Mouse (Mus musculus): ENCODE measurements around the gene Selplg.
"Not testable (repeated sequence)": the region's sequence is repeated elsewhere in the genome, so short reads cannot be mapped to it uniquely, and the experiment has no call there.

Selplg gene

DNA sequence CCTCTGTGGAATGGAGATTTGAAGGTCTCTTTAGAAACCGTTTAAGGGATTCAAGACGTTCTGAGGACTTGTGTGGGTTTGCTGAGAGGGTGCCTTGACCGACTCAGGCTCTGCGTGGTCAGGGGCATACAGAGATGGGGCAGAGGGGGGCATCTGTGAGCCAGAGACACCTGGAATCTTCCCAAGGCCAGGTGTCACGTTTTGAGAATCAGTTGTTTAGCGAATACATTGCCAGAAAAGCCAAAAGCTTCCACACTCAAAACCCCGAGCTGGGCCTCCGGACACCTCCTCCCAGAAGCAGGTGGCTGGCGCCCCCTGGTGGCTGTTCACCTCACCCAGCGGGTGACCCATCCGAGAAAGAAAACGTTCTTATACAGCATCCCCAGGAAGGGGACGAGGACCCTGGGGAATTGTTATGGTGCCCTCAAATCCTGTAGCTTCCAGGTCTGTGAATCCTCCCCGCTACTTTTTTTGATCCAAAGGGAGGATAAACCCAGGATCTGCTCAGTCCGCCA lies 16.7 kb downstream of the Selplg start:
- DNase-seq: peak; percentile 26

DNA sequence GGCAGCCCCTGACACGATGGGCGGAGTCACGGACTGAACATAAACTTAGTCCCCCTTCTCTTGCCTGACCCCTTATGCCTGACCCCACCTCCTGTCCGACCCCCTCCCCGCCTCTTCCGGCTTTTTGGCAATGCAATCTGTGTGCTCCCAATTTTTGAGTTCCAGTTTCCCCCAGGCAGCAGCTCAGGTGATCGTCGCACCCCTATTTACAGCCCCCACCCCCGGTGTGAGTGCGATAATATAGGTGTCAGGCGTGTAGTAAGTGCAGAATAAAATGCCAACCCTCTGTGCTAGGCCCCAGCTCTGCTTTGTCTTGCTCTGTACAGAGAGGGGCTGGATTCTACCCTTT lies 17.4 kb downstream of the Selplg start:
- DNase-seq: no peak

DNA sequence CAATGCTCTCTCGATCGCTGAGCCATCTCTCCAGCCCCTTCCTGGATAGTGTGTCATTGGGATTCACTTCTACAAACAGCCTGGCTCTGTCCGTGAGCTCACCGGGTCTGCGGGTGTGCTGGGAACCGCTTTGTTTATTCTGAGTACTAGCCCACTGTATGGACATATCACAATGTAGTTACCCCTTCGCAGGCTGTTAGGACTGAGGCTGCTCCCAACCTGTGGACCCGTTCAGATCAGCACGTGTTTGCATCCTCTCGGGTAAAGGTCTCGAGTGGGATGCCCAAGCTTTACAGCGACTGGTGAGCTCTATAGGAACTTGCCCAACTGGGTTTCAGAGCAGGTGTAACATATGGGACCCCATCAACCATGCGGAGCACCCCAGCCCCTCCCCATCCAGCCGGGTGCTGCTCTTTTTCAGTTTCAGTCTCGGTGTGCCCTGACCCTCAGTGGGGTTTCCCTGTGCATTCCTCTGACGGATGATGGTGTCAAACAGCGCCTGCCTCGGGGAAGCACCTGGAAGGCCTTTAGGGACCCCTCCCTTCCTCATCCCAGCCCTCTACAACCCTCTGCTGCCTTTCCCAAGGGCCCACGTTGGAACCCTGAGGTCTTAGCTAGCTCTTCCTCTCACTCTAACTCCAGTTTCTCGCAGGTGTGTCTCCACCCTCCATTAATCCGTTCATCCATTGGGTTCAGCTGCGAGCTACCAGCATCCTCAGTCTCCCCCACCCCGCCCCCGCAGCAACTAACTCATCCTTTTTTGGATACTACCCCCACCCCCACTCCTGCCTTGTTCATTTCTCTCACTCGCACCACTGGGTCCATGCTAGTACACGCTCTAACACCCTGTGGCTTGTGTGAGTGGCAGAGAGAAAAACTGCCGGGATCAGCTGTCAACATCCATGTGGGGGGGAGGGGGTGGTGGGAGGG lies 18.1 kb downstream of the Selplg start:
- no peak for DNase-seq

DNA sequence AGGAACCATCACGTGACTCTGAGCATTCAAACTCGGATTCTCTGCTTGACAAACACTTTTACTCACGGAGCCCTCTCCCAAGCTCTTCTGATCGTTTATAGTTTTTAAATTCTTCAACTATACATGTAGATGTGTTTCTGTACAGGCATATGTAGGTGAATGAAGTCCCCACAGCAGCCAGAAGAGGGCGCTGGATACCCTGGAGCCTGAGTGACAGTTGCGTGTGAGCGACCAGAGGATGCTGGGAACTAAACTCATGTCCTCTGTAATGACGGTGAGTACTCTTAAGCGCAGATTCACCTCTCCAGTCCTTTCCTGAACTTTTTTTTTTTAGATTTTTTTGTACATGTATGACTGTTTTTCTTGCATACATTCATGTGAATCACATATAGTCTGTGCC lies 18.8 kb downstream of the Selplg start:
- DNase-seq: no peak

DNA sequence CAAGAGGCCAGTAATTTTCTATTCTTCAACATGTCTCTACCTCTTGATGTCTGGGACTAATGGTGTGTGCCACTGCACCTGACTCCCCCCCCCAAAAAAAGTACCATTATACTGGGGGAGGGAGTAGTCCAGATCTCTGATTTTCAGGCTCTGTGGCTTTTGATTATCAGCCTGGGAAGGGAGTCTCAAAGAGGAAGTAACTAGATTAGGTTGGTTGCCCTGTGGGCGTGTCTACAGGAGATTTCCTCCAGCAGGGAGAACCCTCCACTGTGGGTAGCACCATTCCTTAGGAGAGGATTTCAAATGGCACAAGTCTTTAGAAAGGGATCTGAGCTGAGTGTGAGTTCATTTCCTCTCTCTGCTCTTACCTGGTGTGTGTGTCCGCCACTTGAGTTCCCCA lies 19.8 kb downstream of the Selplg start:
- DNase-seq: no peak

DNA sequence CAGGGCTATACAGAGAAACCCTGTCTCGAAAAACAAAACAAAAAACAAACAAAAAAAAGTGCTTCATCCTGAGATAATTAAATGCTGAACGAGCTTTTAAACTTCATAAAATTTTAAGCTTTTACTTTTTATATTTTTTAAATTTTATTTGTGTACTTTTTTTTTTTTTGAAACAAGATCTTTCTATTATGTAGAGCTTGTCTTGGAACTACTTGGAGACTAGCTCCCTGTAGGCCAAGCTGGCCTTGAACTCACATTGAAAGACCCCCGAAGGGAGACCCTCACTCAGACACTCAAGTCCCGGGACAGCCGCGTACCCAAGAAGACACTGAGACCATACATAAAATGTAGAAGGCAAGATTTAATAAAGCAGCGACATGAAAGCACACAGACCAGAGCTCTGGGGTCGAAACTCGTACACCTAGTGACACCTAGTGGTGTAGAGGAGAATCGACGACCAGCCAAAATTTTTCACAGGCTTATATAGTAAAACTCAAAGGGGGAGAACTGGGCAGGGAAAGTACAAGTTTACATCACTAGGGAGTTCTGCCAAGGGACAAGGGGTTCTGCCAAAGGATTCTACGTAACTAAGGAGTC lies 20.5 kb downstream of the Selplg start:
- DNase-seq: not testable (repeated sequence)

DNA sequence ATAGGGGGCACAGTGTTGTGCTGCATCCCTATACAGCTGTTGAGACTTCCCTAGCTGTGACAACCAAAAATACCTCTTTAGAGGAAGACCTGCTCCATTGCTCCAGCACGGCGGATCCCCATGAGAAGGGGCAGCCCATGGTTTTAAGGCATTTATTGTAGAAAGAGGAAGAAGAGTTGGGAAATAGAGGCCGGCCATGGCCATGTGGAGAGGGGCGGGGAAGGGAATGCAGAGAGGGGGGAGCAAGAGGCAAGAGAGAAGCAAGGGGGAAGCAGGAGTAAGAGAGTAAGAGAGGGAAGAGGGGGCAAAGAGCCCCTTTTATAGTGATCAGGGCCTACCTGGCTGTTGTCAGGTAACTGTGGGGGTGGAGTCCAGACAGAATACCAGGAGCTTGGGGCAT lies 22.3 kb downstream of the Selplg start:
- no peak for DNase-seq

DNA sequence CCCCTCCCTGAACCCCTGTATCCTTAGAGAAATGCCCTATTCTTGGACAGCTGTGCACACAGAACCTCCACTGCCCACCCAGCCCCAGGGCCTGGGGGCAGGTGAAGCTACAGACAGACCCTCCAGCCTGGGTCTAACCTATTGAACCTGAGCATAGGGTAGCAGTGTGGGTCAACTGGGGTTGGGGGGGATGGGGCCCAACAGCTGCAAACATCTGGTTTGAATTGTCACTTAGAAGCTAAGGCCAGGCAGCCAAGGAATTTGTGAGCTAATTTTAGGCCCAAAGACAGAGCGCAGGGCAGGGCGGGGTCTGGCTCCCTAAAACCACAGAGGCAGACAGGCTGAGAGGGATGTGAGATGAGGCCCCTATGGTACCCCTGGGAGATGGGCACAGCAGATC lies 24.3 kb downstream of the Selplg start:
- DNase-seq: no peak

DNA sequence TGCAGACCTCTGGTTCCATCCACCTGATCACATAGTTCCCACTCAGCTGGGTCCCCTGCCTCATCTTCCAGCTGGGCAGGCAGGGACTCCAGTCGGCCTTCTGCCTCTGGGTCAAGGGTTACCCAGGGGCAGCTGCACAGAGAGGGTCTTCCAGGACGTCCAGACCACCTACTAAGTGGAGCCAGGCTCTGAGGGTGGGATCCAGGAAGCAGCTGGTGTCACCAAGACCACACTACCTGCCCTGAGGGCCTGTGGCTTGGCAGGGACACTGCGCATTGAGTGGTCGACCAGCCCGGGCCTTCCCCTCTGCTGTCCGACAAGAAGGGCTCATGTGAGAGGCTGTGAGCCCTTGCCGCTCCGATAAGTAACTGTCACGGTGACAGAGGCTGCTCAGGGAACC lies 24.7 kb downstream of the Selplg start:
- DNase-seq: no peak

DNA sequence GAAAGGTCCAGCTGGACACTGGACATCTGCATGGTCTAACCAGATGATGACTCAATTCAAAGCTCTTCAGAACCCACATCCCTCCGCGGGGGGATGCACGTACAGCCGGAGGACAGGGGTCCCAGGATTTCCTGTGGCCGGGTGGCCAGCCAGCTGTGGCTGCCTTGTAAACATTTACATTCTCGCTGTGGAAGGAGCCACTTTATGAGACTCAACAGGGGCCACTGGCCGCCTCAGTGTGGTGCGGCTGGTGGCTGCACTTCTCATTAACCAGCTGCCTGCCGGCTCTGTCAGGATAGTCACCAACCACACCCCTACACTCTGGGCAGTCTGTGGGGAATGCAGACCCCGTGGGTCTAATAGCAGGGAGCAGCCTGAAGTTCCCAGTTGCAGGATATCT lies 26.0 kb downstream of the Selplg start:
- no peak for DNase-seq

DNA sequence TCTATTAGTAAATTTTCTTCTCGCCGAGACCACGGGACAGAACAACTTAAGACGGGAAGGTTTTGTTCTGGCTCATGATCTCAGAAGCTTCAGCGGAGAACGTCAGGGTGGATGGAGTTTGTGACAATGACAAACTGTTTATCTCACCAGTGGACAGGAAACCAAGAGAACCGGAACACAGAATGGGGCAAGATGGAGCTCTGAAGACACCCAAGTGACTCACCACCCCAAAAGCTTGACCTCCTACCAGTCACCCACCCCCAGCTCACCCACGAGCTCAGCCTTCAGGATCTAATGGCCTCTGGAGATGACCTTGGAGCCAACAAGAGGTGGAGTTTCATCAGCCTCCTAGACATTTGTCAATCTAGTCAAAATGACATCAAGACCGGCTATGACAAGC lies 27.1 kb downstream of the Selplg start:
- DNase-seq: no peak

DNA sequence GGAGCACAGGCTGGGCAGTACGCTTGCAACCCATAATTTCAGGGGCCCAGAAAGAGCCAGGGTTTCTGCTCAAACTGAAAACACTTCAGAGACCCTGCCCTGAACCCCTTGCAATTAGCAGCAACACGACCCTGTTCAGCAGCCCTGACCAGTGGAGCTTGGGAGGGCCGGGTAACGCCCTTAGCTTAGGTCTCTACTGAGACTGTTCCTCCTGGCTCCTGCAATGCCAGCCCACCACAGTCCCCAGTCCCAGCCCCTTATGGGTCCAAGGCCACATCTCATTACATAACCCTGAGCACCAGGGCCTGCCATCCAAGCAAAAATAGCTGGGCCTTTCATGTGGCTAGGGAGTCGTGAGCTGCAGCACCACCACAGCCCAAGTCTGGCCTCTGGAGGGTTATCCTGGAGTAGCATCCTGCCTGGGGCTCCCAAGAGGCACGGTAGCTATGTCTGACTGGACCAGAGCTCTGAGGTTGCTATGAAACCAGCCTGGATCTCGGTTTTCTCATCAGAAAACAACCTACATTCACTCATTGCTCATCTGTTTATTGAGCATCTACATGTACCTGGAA lies 28.0 kb downstream of the Selplg start:
- DNase-seq: no peak

DNA sequence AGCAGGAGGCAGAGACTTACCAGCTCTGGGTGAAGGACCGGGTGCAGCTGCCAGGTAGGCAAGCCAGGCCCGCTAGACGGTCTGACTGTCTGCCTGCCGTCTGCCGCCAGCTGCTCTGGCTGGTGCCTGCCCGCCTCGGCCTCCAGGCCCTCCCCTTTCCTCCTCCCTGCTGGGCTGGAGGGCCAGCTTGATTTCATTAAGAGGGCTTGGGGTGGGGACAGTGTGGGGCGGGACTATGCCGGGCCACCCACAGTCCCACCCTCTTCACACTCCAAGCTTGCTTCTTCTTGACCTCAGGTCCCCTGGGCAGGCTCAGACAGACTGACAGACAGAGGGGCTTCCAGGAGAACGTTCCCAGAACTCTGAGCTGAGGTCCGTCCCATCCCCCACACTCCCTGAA lies 32.2 kb downstream of the Selplg start, which contains the start of gene Tmem119:
Tmem119 (minus strand) TSS at position 237 of the 400 bp plus-strand sequence.
- DNase-seq: peak; percentile 37

DNA sequence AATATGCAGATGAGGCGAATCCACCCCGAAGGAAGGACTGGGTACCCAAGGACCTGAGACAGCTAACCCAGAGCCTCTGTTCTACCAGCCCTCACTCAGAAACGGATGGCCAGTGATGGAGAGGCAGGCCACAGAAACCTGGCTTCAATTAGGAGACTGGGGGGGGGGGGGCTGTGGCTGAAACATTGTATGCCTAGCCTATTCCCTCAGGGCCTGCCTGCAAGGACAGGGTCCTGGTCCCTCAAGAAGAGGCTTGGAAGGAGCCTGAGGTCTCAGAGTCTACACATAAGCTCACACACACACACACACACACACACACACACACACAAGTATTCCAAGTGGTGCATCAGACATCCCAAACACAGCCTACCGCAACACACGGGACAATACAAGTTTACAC lies 32.8 kb downstream of the Selplg start:
- no peak for DNase-seq

DNA sequence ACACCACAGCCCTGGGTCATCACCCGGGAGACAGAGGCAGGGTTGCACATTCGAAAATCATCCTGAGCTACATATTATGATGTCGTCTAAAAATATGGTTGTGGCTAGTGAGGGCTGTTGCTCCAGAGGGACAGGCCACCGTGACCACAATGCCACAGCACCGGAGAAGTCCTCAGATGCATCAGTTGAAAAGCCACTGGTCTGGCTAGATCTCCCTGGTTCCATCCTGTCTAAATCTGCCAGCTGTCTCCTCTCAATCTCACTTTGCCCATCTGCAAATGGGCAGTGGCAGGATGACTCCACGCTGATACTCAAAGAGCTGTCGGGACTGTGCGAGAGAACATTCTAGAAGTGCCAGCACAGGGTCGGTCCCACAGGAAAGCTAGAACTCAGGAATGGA lies 33.9 kb downstream of the Selplg start:
- no peak for DNase-seq

DNA sequence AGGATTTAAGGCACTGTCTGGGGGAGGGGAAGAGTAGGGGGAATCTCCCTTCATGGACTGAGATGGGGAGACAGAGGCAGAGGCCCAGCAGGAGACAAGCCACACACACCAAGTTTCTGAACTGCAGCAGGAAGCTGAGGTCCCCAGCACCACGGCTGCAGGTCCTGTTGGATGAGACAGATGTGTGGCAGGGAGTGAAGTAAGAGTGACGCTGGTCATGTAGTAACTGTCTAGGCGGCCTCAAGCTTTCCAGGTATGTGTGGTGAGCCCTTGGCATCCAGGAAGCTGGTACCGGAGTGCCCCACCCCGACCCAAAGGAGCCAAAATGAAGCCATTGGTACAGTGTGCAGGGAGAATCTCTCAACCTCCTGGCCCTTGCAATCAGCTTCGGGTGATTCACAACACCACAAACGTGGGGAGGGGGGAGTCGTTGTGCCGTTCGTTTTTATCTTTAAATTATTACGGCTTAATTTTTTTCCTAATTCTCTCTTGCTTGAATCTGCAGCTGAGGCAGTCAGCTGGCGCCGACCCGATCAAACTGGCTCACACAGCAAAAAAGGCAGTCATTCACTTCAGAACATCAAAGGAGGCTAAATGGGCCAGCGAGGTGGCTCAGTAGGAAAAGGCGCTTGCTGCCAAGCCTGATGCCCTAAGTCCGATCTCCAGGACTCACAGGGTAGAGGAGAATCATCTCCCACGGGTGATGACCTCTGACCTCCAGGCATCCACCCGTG lies 35.1 kb downstream of the Selplg start:
- DNase-seq: no peak

DNA sequence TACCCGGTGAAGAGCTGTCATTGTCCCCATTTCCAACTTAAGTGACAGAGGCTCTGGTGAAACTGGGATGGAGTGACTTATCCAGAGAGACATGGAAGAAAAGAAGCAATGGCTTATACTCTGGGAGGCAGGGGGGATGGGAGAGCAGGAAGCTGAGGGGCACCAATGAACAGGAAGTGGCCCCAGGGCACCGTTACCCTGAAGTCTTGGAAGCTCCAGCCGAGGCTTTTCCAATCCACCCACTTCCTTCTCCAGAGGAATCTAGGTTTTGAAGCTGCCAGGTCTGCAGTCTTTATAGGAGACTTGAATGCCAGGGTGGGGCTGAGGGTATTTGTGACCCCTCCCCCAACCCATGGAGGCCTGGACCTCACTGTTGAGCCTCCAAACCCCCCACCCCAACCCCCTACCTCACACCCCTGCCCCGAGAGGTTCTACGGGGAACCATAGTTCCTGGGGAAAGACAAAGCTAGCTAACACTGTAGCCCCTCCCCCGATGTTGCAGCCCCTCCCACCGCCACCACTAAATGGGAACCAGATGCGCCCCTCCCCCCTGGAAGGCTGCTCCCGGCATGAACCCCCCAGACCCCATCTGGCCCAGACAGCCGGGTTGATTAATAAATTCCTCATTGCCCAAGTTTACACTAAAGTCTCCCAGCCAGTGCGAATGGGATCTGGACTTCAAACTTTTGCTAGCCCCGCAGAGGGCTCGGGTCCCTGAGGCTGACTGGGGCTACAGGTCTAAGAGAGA lies 35.9 kb downstream of the Selplg start:
- DNase-seq: no peak

DNA sequence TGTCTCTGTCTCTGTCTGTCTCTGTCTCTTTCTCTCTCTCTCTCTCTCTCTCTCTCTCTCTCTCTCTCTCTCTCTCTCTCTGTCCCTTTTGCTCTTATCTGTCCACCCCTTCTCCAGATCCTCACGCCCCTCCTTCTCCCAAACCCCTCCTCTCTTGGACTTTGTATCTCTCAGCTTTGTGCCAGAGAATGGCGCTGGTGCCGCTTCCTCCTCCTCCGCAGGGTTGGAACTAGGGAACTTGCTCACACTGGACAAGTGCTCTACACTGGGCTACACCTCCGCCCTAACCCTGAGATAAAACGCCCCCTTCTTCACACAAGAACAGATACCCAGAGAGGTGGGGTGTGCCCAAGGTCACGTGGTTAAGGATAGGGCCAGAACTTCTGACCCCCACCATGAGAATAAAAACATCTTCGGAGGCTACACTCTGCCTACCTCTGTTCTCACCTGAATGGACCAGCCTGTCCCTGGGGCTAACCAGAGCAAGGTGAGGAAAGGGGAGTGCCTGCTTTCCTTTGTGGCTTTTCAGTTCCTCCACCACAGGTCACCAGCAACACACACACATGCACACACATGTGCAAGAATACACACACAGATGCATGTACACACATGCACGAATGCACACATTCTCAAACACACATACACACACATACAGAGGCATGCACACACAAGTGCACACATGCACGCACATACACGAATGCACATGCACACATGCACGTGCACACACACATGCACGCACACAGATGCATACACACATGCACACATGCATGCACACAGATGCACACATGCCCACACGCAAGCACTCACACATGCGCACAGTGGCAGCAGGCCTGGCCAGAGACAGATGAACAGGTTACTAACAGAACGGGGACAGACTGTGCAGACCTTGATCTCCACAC lies 41.0 kb downstream of the Selplg start:
- no peak for DNase-seq

DNA sequence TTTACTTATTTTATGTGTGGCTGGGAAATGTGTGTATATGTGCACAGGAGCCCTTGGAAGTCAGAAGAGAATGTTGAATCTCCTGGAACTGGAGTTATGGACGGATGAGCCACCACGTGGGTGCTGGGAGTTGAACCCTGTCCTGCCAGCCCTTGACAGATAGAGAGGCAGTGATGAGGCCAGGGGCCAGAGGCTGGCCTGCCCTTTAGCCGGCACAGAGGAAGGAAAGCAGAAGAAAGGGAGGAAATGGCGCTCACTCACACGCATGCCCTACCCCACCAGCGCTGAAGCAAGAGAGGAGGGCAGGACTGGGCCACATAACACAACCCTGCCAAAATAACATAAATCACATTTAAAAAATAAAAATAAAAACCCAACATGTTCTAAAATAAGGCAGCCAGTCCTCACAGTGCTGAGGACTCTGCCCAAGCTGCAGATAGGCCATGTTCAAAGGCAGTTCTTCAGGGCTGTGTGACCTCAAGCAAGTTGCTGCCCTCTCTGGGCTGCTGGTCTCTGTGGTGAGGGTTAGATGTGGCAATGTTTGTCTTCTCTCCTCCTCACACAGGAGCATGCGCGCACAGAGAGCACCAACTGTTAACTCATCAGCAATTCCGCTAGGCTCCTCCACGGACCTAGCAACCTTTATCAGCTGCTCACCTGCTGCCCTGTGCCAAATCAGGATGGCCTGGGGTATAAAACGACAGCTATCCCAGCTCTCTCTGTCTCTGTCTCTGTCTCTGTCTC lies 41.8 kb downstream of the Selplg start:
- peak; percentile 62 for DNase-seq

DNA sequence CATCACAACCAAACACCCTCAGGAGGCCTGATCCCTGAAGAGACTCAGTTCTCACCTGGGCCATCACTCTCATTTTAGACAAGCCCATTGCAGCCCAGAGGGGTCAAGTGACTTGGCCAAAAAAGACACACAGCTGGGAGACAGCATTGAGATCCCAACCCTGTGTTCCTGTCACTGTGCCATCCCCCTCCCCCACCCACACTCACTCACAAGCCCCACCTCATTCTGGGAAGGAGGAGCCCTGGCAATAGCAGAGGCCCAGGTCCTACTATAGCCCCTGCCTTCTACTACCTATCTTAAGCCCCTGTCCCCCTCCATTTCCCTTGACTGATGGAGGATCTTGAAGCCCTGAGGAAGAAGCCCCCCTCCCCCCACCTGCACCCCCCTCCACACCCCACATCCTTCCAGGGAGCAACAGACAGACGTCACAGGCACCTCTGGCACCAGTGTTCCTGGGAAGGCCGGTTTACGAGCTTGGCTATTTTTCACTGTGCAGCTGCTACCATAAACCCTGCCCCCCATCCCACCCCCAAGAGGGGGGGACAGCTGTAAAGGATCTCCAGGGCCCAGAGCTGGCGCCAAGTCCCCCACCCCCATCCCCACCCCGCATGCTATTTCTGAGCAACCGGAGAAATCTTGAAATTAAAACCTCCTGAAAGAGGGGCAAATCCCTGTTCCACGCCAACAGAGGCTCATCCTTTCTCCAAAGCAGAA lies 43.2 kb downstream of the Selplg start:
- DNase-seq: peak; percentile 47
